Mouse (Mus musculus) gastrocnemius, postnatal 36 days (tissue): Measurements from ENCODE around the gene Ctnnd1. TPM values are rescaled to one million over a fixed set of nuclear protein-coding genes. Genes with fewer than 3 reads are reported as not detected.

Experiments
- DNase-seq, 2 experiments: peaks; one replicate each; pipeline ENCODE4 v3.0.0; 2022
- intact Hi-C: fragments of 180-260 bp; cut with DNase I; formaldehyde crosslinking; loops from one replicate; pipeline ENCODE4 v1.15.1; 2025
- total RNA-seq, 2 experiments: library from RNA; stranded (reverse); gene quantifications; 2 replicates each; pipeline ENCODE4 v1.2.3; 2021

Ctnnd1 gene
- total RNA-seq, 2 experiments from 2014 or later: 28.8 to 29.9 TPM

GRCm38 (mm10) chr2:84649674-84650073 is 891 bp downstream of the Ctnnd1 start:
- DNase-seq: no peak
- intact Hi-C loops: no loop called here

- DNase-seq: no peak
- intact Hi-C loops: no loop called here
Observed at GRCm38 (mm10) chr2:84648369-84648768, 2.2 kb downstream of the Ctnnd1 start.

GRCm38 (mm10) chr2:84647051-84647568 is 3.5 kb downstream of the Ctnnd1 start:
- intact Hi-C loops: no loop called here
- no peak for DNase-seq

- intact Hi-C loops: no loop called here
- DNase-seq: no peak
Observed at GRCm38 (mm10) chr2:84646138-84646537, 4.4 kb downstream of the Ctnnd1 start.

GRCm38 (mm10) chr2:84640833-84641232 is 9.7 kb downstream of the Ctnnd1 start:
- intact Hi-C loops: no loop called here

GRCm38 (mm10) chr2:84638428-84639220 is 11.9 kb downstream of the Ctnnd1 start:
- no peak for DNase-seq
- intact Hi-C loops: no loop called here

More at GRCm38 (mm10) chr2:84640833-84641232, 9.7 kb downstream of the Ctnnd1 start:
- DNase-seq: no peak

- intact Hi-C loops: no loop called here
- no peak for DNase-seq
Observed at GRCm38 (mm10) chr2:84637452-84638165, 13.0 kb downstream of the Ctnnd1 start.

GRCm38 (mm10) chr2:84636231-84636741 is 14.3 kb downstream of the Ctnnd1 start:
- intact Hi-C loops: no loop called here
- DNase-seq: no peak

GRCm38 (mm10) chr2:84635611-84636010 is 15.0 kb downstream of the Ctnnd1 start:
- DNase-seq: peak; percentile 76 to 84
- intact Hi-C loops: no loop called here

- no peak for DNase-seq
- intact Hi-C loops: no loop called here
Observed at GRCm38 (mm10) chr2:84634934-84635482, 15.6 kb downstream of the Ctnnd1 start.

GRCm38 (mm10) chr2:84634006-84634405 is 16.6 kb downstream of the Ctnnd1 start:
- intact Hi-C loops: no loop called here
- DNase-seq: no peak

GRCm38 (mm10) chr2:84632999-84633398 is 17.6 kb downstream of the Ctnnd1 start:
- intact Hi-C loops: no loop called here
- no peak for DNase-seq

GRCm38 (mm10) chr2:84632001-84632400 is 18.6 kb downstream of the Ctnnd1 start:
- DNase-seq: no peak
- intact Hi-C loops: no loop called here

GRCm38 (mm10) chr2:84627036-84627435 is 23.5 kb downstream of the Ctnnd1 start:
- intact Hi-C loops: no loop called here
- DNase-seq: no peak

- intact Hi-C loops: no loop called here
- no peak for DNase-seq
Observed at GRCm38 (mm10) chr2:84626366-84626975, 24.1 kb downstream of the Ctnnd1 start.

GRCm38 (mm10) chr2:84624201-84624600 is 26.4 kb downstream of the Ctnnd1 start:
- intact Hi-C loops: no loop called here
- DNase-seq: no peak

GRCm38 (mm10) chr2:84623428-84624119 is 27.0 kb downstream of the Ctnnd1 start:
- no peak for DNase-seq
- intact Hi-C loops: no loop called here

- DNase-seq: no peak
- intact Hi-C loops: no loop called here
Observed at GRCm38 (mm10) chr2:84622668-84623067, 27.9 kb downstream of the Ctnnd1 start.

GRCm38 (mm10) chr2:84619646-84620340 is 30.8 kb downstream of the Ctnnd1 start:
- no peak for DNase-seq
- intact Hi-C loops: loop anchor here (2.0 kb wide), 1 partner anchor 41 kb away; no protein-coding TSS in a partner anchor
